Comparison of ENCODE assay signal across 11 mouse cellular contexts in the genomic region with DNA sequence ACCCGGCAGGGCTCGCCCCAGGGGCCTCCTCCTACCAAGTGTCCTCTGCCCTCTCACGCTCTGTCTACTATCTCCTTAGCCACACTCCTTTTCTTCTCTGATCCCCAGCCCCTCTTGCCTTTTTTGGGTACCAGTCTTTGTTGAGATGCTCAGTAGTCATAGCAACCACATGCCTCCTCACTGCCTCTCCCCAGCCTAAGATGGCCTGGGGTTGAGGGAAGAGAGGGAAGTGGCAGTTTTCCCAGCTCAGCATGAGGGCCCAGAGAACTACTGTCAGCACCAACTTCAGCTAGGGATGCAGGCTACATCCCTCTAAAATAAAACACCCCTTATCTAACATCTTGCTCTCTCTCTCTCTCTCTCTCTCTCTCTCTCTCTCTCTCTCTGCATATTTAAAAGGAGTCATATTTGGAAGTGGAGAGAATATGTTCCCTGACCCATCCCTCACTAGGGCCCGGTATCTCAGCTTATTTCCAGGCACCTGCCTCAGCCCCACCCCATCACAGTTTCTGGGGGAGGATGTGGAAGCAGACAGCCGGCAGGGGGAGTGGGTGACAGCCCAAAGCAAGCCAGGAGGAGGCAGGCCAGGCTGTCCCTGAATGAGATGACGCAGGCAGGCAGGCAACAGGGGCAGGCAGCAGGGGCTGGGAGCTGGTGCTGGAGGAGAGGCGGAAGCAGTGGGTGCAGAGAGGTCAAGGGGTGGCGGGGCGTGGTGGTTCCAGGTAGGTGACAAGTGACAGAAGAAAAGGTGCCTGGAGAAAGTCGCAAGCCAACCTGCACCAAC. TPM values are rescaled to one million over a fixed set of nuclear protein-coding genes. Genes with fewer than 3 reads are reported as not detected.
DNase-seq lines count a peak whose midpoint lies in the region; ATAC-seq and TF ChIP-seq lines count a peak whose summit lies in the region.
"Had no signal": no experiment of that assay in that cellular context is flagged by ENCODE, and none has a peak within 500 bp of the region (broad histone marks: within the 10 kb centered on the region; RNA-seq: fewer than 3 reads in every experiment).

No protein-coding gene starts in this region.

- H3K9ac ChIP-seq in neural tube, embryonic 14.5 days (replicated peaks; ENCODE audit: low read depth, low read length): peak overlapping the region; percentile 52; the same call in 1 of the 2 replicates

- WGBS in neural tube, embryonic 14.5 days: 31% methylated on average over 10 of the region's 10 CpGs

- ATAC-seq in frontal cortex, adult (ENCODE audit: low TSS enrichment): peak; percentile 69
- 0 out of 2 replicates have a peak, but pooled peaks have one; percentile 18 for ATAC-seq in granulocyte monocyte progenitor cell, adult 5-6 weeks (replicated peaks; ENCODE audit: poor library complexity, severe bottlenecking)
- no peak for ATAC-seq in neural tube, embryonic 14.5 days (ENCODE audit: low read depth)
- no peak for ATAC-seq in erythroid progenitor cell, adult 5-6 weeks (replicated peaks; ENCODE audit: low FRiP score, poor library complexity, severe bottlenecking)
- ATAC-seq: Patski had no signal

- no peaks in the 10 kb centered on the region for H3K9me3 ChIP-seq in neural tube, embryonic 14.5 days (ENCODE audit: control insufficient read depth, low read length)
- H3K9me3 ChIP-seq: heart, embryonic 13.5 days had no signal

- TF ChIP-seq POLR2A in brain, embryonic 14.5 days (IDR thresholded peaks at IDR 0.05; ENCODE audit: borderline replicate concordance, extremely low read depth, insufficient read depth, insufficient read length, poor library complexity, severe bottlenecking): no peak

- H3K27ac ChIP-seq in neural tube, embryonic 14.5 days (ENCODE audit: low read depth, low read length): peak overlapping the region; percentile 76; the same call in 1 of the 2 replicates
- H3K27ac ChIP-seq: heart, embryonic 13.5 days had no signal

- no peaks in the 10 kb centered on the region for H3K27me3 ChIP-seq in neural tube, embryonic 14.5 days (ENCODE audit: control insufficient read depth, insufficient read depth, low read length)
- H3K27me3 ChIP-seq: Patski had no signal

- H3K4me2 ChIP-seq in neural tube, embryonic 14.5 days (ENCODE audit: low read depth, low read length): peak overlapping the region; percentile 61; the same call in 1 of the 2 replicates
- H3K4me2 ChIP-seq: heart, embryonic 13.5 days had no signal

- TF ChIP-seq CTCF in brain, embryonic 14.5 days (IDR thresholded peaks at IDR 0.05; ENCODE audit: borderline replicate concordance, extremely low read depth, insufficient read depth, insufficient read length): peak; percentile 50; the same call in 1 of the 2 replicates

- H3K36me3 ChIP-seq in neural tube, embryonic 14.5 days (ENCODE audit: control insufficient read depth, insufficient read depth, low read length): peaks cover 30% of the 10 kb centered on the region

- peaks cover 32% of the 10 kb centered on the region for H3K4me1 ChIP-seq in neural tube, embryonic 14.5 days (ENCODE audit: control insufficient read depth, insufficient read depth, low read length)

- H3K4me3 ChIP-seq in neural tube, embryonic 14.5 days (ENCODE audit: low read depth, low read length): no peak overlapping the region
- H3K4me3 ChIP-seq: heart, embryonic 13.5 days had no signal

- no peak for DNase-seq in frontal cortex, postnatal 25 days (ENCODE audit: low spot score in 2 of 2)
- peak; percentile 45 for DNase-seq in A20 (ENCODE audit: low read depth, low spot score)
- peak; percentile 82 for DNase-seq in brain, embryonic 14.5 days (ENCODE audit: low read depth)
- peak; percentile 81 to 92 for DNase-seq in left cerebral cortex, postnatal 14 days (ENCODE audit: low spot score in 2 of 2)

- intact Hi-C loops in left cerebral cortex, postnatal 14 days (cut with DNase I): no loop called here

RNA-seq across cellular contexts. Expression of a gene that starts 3.8 kb away (rescaled TPM):
- 60.8 and 90.1 TPM in 2 replicates for polyA plus RNA-seq in brain, embryonic 14.5 days (2012; rRNA removed)
- total RNA-seq in granulocyte monocyte progenitor cell, adult 5-6 weeks (2014; fragmentation: Nextera tagmentation): 0.71 and 4.5 TPM in 2 replicates
- total RNA-seq in granulocyte monocyte progenitor cell, adult 5-6 weeks (2017): 0.56 and 0.77 TPM in 2 replicates
- total RNA-seq in left cerebral cortex, postnatal 14 days (2021): 100 to 1,000 TPM; 150 TPM
- 32.4 and 37.1 TPM in 2 replicates for polyA plus RNA-seq in neural tube, embryonic 14.5 days (2014; fragmentation: Nextera tagmentation; extraction: Ambion mirVana)
- not detected in 2 replicates for total RNA-seq in erythroid progenitor cell, adult 5-6 weeks (2015; ENCODE audit: low replicate concordance)
- total RNA-seq in erythroid progenitor cell, adult 5-6 weeks (2017; ENCODE audit: low replicate concordance): 0.13 and 0.68 TPM in 2 replicates

RNA-seq across cellular contexts. Expression of a gene that starts 7.5 kb away (rescaled TPM):
- polyA plus RNA-seq in brain, embryonic 14.5 days (2012; rRNA removed): 1,103 and 1,209 TPM in 2 replicates
- total RNA-seq in granulocyte monocyte progenitor cell, adult 5-6 weeks (2014; fragmentation: Nextera tagmentation): 3,567 and 3,801 TPM in 2 replicates
- 1,586 and 1,858 TPM in 2 replicates for total RNA-seq in granulocyte monocyte progenitor cell, adult 5-6 weeks (2017)
- 100 to 1,000 TPM; 536 to 545 TPM for total RNA-seq in left cerebral cortex, postnatal 14 days (2021)
- 656 and 678 TPM in 2 replicates for polyA plus RNA-seq in neural tube, embryonic 14.5 days (2014; fragmentation: Nextera tagmentation; extraction: Ambion mirVana)
- 931 and 1,058 TPM in 2 replicates for total RNA-seq in erythroid progenitor cell, adult 5-6 weeks (2015; ENCODE audit: low replicate concordance)
- 346 and 531 TPM in 2 replicates for total RNA-seq in erythroid progenitor cell, adult 5-6 weeks (2017; ENCODE audit: low replicate concordance)

RNA-seq across cellular contexts. Expression of a gene that starts 23.1 kb away (rescaled TPM):
- polyA plus RNA-seq in brain, embryonic 14.5 days (2012; rRNA removed): 0.89 and 1.1 TPM in 2 replicates
- 11.0 and 15.7 TPM in 2 replicates for total RNA-seq in granulocyte monocyte progenitor cell, adult 5-6 weeks (2014; fragmentation: Nextera tagmentation)
- 2.9 and 6.1 TPM in 2 replicates for total RNA-seq in granulocyte monocyte progenitor cell, adult 5-6 weeks (2017)
- 1 to 10 TPM; 2.2 to 2.3 TPM for total RNA-seq in left cerebral cortex, postnatal 14 days (2021)
- 6.1 and 11.0 TPM in 2 replicates for polyA plus RNA-seq in neural tube, embryonic 14.5 days (2014; fragmentation: Nextera tagmentation; extraction: Ambion mirVana)
- total RNA-seq in erythroid progenitor cell, adult 5-6 weeks (2015; ENCODE audit: low replicate concordance): 8.8 and 24.5 TPM in 2 replicates
- 9.6 and 17.5 TPM in 2 replicates for total RNA-seq in erythroid progenitor cell, adult 5-6 weeks (2017; ENCODE audit: low replicate concordance)

RNA-seq across cellular contexts. Expression of a gene that starts 32.8 kb away (rescaled TPM):
- polyA plus RNA-seq in brain, embryonic 14.5 days (2012; rRNA removed): 0.67 and 0.90 TPM in 2 replicates
- 3.1 and 3.2 TPM in 2 replicates for total RNA-seq in granulocyte monocyte progenitor cell, adult 5-6 weeks (2014; fragmentation: Nextera tagmentation)
- total RNA-seq in granulocyte monocyte progenitor cell, adult 5-6 weeks (2017): 1.6 and 3.9 TPM in 2 replicates
- 10 to 100 TPM in 1 of 2 experiments, 1 to 10 TPM in 1; 9.8 to 14.9 TPM for total RNA-seq in left cerebral cortex, postnatal 14 days (2021)
- polyA plus RNA-seq in neural tube, embryonic 14.5 days (2014; fragmentation: Nextera tagmentation; extraction: Ambion mirVana): 0.39 and 0.70 TPM in 2 replicates
- total RNA-seq in erythroid progenitor cell, adult 5-6 weeks (2015; ENCODE audit: low replicate concordance): 1.3 TPM in 1 of 2 replicates, not detected in the other
- total RNA-seq in erythroid progenitor cell, adult 5-6 weeks (2017; ENCODE audit: low replicate concordance): 2.3 and 2.4 TPM in 2 replicates
- polyA plus RNA-seq: neural tube, embryonic 11.5 days had no signal

RNA-seq across cellular contexts. Expression of a gene that starts 34.2 kb away (rescaled TPM):
- 1.8 and 5.5 TPM in 2 replicates for polyA plus RNA-seq in brain, embryonic 14.5 days (2012; rRNA removed)
- not detected in 2 replicates for total RNA-seq in granulocyte monocyte progenitor cell, adult 5-6 weeks (2014; fragmentation: Nextera tagmentation)
- not detected in 2 replicates for total RNA-seq in granulocyte monocyte progenitor cell, adult 5-6 weeks (2017)
- 10 to 100 TPM; 27.7 to 28.0 TPM for total RNA-seq in left cerebral cortex, postnatal 14 days (2021)
- polyA plus RNA-seq in neural tube, embryonic 14.5 days (2014; fragmentation: Nextera tagmentation; extraction: Ambion mirVana): 16.0 and 18.1 TPM in 2 replicates
- total RNA-seq in erythroid progenitor cell, adult 5-6 weeks (2015; ENCODE audit: low replicate concordance): not detected in 2 replicates
- not detected in 2 replicates for total RNA-seq in erythroid progenitor cell, adult 5-6 weeks (2017; ENCODE audit: low replicate concordance)

Comparison
In these comparisons a context has a peak if more than half of its experiments do, and no peak if none do; other contexts are left out.
1. ATAC-seq: peak in frontal cortex, adult (single experiment) and granulocyte monocyte progenitor cell, adult 5-6 weeks (single experiment); none in neural tube, embryonic 14.5 days (single experiment) and erythroid progenitor cell, adult 5-6 weeks (single experiment).
2. DNase-seq: peak in A20 (single experiment), brain, embryonic 14.5 days (single experiment) and left cerebral cortex, postnatal 14 days (2 of 2); none in frontal cortex, postnatal 25 days (0 of 2).
3. RNA of a gene that starts 3.8 kb away (total RNA-seq): 150 TPM in left cerebral cortex, postnatal 14 days; 0.56 to 4.5 TPM in granulocyte monocyte progenitor cell, adult 5-6 weeks and 0.13 to 0.68 TPM in erythroid progenitor cell, adult 5-6 weeks; every median in the first group is over 10 times any median in the second.